Mouse (Mus musculus): ENCODE measurements at regions not wholly inside any gene's neighbourhood (a gene's known extent, or its start where the extent isn't known, plus 50 kb on each side); places are given as distances from the start of the nearest gene placed in this dataset.

GRCm38 (mm10) chr13:35079685-35080084 lies 52.8 kb upstream of the Eci2 start:
- no peak for DNase-seq (ENCODE audit: low spot score in 2 of 2)

- no peak for DNase-seq (ENCODE audit: low spot score in 2 of 2)
These were observed 58.5 kb upstream of the Eci2 start for GRCm38 (mm10) chr13:35085386-35085785.

GRCm38 (mm10) chr13:35087246-35088040 lies 60.5 kb upstream of the Eci2 start:
- peak in 1 of 2 experiments; percentile 18 for DNase-seq (ENCODE audit: low spot score in 2 of 2)

- no peak for DNase-seq (ENCODE audit: low spot score in 2 of 2)
These were observed 64.3 kb upstream of the Eci2 start for GRCm38 (mm10) chr13:35091155-35091554.

- no peak for DNase-seq (ENCODE audit: low spot score in 2 of 2)
These were observed 92.9 kb upstream of the Eci2 start for GRCm38 (mm10) chr13:35119782-35120181.

- no peak for DNase-seq (ENCODE audit: low spot score in 2 of 2)
These were observed 102.6 kb upstream of the Eci2 start for GRCm38 (mm10) chr13:35129475-35129874.

- no peak for DNase-seq (ENCODE audit: low spot score in 2 of 2)
These were observed 104.6 kb upstream of the Eci2 start for GRCm38 (mm10) chr13:35131272-35132185.

- DNase-seq (ENCODE audit: low spot score in 2 of 2) = no peak
These were observed 124.7 kb upstream of the Eci2 start for GRCm38 (mm10) chr13:35151629-35152028.

- DNase-seq (ENCODE audit: low spot score in 2 of 2) = no peak
These were observed 132.6 kb upstream of the Eci2 start for GRCm38 (mm10) chr13:35159456-35159855.

GRCm38 (mm10) chr13:35160767-35161166 lies 133.9 kb upstream of the Eci2 start:
- DNase-seq (ENCODE audit: low spot score in 2 of 2) = no peak

GRCm38 (mm10) chr13:35166080-35166479 lies 139.2 kb upstream of the Eci2 start:
- peak; percentile 26 to 39 for DNase-seq (ENCODE audit: low spot score in 2 of 2)

- DNase-seq (ENCODE audit: low spot score in 2 of 2) = peak in 1 of 2 experiments; percentile 33
These were observed 140.1 kb upstream of the Eci2 start for GRCm38 (mm10) chr13:35166831-35167541.

- DNase-seq (ENCODE audit: low spot score in 2 of 2) = no peak
These were observed 144.8 kb upstream of the Eci2 start for GRCm38 (mm10) chr13:35171562-35172254.

GRCm38 (mm10) chr13:35173522-35173921 lies 146.6 kb upstream of the Eci2 start:
- no peak for DNase-seq (ENCODE audit: low spot score in 2 of 2)

GRCm38 (mm10) chr13:35175587-35175986 lies 148.7 kb upstream of the Eci2 start:
- no peak for DNase-seq (ENCODE audit: low spot score in 2 of 2)

- DNase-seq (ENCODE audit: low spot score in 2 of 2) = no peak
These were observed 150.4 kb upstream of the Eci2 start for GRCm38 (mm10) chr13:35177305-35177704.

GRCm38 (mm10) chr13:35189028-35189711 lies 162.3 kb upstream of the Eci2 start:
- peak in 1 of 2 experiments; percentile 37 for DNase-seq (ENCODE audit: low spot score in 2 of 2)

- DNase-seq (ENCODE audit: low spot score in 2 of 2) = no peak
These were observed 175.2 kb upstream of the Eci2 start for GRCm38 (mm10) chr13:35202069-35202468.

GRCm38 (mm10) chr13:35208319-35208718 lies 181.4 kb upstream of the Eci2 start:
- no peak for DNase-seq (ENCODE audit: low spot score in 2 of 2)

GRCm38 (mm10) chr13:35209551-35209950 lies 182.7 kb upstream of the Eci2 start:
- no peak for DNase-seq (ENCODE audit: low spot score in 2 of 2)
